Mouse (Mus musculus) heart, adult 9 months (tissue): ENCODE measurements around the gene Rgs6.

ENCODE experiments used
- DNase-seq, 2 experiments: peaks; one replicate each; pipeline ENCODE4 v3.0.0; 2022; ENCODE audit warnings: low spot score in 2 of 2

The Rgs6 gene

GRCm38 (mm10) chr12:82588017-82588416 lies at the start of gene Rgs6:
Rgs6 (plus strand) TSS chr12:82588292.
- DNase-seq = no peak

DNA sequence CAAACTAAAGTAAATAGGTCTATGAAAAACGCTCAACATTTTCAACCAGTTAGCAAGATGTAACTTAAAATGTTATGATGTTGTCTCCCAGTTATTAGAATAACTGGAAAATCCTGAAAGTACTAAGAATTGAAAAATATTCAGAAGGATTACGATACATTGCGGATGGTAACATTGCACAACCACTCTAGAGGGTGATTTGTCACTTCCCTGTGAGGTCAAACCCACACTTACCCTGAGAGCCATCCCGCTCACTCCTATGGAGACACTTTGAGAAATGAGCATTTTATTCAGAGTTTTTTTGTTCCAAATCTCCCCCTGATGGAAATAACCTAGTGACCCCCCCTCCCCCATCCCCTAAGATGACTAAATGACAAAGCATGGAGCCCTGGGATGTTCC lies 41.0 kb upstream of the Rgs6 start:
- DNase-seq = no peak

GRCm38 (mm10) chr12:82549228-82549627 lies 38.9 kb upstream of the Rgs6 start:
- no peak for DNase-seq

DNA sequence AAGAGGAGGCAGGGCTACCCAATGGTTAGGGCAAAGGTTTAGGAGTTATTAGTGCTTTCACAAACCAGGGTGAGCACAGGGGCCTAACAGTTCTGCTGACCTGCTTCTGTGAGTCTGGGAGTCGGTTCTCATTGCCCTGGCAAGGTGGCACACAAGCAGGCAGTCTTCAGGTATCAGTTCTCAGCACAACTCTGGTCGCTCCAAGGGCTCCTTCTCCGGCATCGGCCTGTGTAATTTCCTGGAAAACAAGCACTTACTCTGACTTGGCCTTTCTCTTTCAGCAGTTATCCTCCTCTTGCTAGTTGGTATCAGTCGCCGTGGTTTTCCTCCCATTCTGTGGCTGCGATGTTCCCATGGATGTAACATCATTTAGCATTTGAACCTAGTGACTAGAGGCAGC lies 38.0 kb upstream of the Rgs6 start:
- no peak for DNase-seq

DNA sequence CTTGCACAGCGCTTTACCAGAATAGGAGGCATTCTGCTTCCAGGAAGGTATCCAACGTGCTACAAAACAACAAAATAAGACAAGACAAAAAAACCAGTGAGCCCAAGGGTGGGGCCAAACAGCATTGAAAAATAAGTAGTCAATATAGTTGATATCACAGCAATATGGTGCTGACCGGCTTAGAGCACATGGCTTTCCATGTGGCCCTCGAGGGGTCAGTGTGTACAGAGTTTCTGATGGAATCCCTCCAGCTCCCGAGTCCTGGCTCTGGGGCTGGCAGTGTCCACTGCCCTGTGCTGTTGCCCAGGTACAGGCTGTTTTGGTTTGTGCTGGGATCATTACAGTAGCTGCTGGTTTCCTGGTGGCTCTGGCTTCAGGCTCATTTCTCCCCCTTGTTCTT lies 35.7 kb upstream of the Rgs6 start:
- no peak for DNase-seq

GRCm38 (mm10) chr12:82562916-82563315 lies 25.2 kb upstream of the Rgs6 start:
- DNase-seq = no peak

DNA sequence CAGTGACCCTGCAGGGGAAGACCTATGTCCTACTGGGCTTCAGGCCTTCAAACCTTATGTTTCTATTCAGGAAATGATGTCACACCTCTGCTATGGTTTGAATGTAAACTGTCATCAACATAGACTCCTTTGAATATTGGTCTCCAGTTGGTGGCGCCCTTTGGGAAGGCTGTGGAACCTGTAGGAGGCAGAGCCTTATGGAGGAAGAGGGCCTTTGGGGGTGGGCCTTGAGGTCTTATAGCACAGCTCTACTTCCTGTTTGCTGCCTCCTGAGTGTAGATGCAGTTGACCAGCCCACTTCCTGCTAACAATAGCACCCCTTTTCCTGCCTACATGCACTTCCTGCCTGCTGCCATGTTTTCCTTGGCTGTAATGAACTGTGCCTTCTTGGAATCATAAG lies 19.7 kb upstream of the Rgs6 start:
- DNase-seq = no peak

DNA sequence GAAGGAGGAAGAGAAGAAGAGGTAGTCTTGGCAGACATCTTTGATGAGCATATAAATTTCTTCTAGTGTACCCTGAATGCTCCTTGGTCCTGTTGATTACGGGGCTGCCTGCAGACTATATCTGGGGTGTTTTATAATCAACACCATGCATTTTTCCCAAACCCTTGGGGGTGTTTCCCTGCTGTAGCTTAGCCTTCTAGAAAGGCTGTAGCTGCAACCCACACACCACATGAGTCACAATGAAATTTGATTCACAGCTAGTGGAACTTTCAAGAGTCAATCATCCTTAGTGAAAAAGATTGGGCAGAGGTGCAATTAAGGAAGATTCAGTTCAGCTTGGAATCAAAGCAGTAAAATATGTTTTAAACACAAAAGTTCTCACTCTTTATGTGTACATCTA lies 15.4 kb upstream of the Rgs6 start:
- DNase-seq = no peak

DNA sequence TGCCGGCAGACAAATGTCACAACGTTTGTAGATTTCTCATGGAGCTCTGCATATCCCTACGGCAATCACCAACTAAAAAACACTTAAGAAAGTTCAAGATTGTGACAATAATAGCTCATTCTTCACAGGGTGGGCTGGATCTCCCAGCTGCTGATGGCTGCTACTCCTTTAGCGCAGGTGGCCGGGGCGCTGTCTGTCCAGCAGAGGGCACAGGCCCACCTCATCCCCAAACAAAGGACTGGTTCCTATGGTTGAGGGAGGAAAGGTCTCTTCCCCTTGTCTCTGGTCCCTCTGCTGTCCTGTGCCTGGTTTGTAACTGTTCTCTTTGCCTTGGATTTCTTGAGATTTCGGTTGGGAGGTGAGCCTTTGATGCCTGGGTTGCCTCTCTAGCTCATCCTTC lies 1.5 kb upstream of the Rgs6 start:
- no peak for DNase-seq

DNA sequence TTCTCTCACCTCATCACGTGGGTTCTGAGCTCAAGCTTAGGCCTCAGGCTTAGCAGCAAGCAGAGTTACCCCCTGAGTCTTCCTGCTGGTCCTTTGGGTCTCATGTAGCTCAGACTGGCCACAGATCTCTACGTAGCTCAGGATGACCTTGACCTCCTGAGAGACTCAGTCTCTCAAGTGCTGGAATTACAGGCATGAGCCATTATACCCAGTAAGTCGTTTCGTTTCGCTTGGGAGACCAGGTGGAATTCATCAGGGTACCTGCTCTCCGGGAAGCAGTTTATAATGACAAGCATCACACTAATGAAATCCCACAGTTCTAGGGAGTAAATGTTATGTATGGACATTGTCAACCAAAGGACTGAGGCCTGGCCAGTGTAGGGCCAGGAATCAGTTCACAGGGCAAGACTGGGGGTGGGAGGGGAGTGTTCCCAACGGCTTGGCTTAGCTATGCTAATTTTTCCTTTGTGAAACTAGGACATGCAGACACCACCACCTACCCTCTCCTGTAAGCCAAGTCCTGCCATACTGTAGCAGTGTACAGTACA lies 670 bp upstream of the Rgs6 start:
- DNase-seq = no peak

DNA sequence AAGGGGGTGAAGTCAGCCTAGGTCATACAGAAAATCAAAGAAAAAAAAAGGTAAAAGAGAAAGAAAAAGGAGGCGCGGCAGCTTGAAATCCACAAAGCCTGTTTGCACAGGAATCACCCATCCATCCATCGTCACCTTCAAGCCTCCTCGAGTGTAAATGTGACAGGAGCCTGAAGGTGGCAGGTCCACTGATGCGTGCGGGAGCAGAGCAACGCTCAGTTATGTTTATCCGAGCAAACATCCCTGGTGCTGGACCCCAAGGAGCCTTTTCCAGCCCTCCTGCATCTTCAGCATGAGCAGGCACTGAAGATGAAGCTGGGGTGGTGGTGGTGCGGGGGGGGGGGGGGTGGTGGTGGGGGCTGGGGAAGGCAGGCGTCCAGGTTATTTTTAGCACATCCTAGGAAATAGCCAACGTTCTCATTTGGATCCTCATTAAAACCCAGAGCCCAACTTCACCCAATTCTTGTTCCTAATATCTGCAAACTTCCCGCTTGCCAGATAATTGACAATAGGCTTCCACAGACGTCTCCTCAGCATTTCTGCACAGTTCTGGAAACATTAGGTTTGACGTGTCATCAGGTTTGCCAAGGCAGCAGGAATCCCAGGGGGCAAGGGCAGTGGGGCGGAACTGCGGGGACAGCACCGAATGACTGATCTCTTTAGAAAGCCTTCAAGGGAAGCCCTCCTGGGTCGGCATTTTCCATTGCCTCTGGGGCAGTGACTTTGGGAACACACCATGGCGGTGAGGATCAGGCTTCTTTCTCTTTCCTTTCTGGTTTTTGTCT lies 946 bp downstream of the Rgs6 start:
- no peak for DNase-seq

GRCm38 (mm10) chr12:82599011-82599410 lies 10.9 kb downstream of the Rgs6 start:
- DNase-seq = no peak

GRCm38 (mm10) chr12:82600406-82600805 lies 12.3 kb downstream of the Rgs6 start:
- no peak for DNase-seq

DNA sequence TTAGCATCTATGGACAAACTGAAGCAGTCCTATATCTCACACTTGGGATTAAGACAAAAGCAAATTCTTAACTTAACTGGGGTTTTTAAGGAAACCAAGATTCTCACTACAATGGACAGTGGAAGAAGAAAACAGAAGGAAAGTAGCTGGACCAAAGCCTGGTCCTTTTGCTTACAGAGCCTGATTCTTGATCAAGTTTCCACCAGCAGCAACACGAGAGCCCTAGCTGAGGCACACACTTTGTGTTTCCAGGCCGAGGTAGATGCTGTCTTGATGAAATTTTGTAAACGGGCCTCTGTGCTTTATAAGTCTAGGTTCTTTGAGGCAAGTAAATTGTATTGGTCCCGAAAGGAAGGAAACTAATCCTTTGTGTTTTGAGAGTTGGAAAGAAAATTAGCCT lies 14.7 kb downstream of the Rgs6 start:
- no peak for DNase-seq

- DNase-seq = no peak
Observed at GRCm38 (mm10) chr12:82603308-82603707, 15.2 kb downstream of the Rgs6 start.

DNA sequence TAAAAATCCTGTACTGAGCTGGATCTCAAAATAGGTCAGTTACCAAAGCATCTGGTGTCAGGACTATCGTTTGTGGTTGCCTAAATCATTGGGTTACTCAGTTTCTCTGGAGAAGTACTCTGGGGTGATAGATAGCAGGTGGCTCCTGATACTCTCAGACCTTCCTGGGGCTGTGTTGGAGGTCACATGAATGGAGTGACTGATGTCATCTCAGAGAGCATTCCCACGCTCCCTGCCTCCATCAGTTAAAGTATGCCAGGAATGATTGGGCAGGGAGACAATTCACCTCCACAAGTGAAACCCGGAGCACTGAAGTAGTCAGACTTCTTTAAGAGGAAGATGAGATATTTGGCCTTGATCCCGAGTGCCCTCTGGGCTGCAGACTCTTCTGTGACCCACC lies 15.9 kb downstream of the Rgs6 start:
- no peak for DNase-seq

- DNase-seq = peak; percentile 21 to 43
Observed at GRCm38 (mm10) chr12:82612769-82613660, 24.9 kb downstream of the Rgs6 start.

GRCm38 (mm10) chr12:82616486-82616812 lies 28.4 kb downstream of the Rgs6 start:
- no peak for DNase-seq

DNA sequence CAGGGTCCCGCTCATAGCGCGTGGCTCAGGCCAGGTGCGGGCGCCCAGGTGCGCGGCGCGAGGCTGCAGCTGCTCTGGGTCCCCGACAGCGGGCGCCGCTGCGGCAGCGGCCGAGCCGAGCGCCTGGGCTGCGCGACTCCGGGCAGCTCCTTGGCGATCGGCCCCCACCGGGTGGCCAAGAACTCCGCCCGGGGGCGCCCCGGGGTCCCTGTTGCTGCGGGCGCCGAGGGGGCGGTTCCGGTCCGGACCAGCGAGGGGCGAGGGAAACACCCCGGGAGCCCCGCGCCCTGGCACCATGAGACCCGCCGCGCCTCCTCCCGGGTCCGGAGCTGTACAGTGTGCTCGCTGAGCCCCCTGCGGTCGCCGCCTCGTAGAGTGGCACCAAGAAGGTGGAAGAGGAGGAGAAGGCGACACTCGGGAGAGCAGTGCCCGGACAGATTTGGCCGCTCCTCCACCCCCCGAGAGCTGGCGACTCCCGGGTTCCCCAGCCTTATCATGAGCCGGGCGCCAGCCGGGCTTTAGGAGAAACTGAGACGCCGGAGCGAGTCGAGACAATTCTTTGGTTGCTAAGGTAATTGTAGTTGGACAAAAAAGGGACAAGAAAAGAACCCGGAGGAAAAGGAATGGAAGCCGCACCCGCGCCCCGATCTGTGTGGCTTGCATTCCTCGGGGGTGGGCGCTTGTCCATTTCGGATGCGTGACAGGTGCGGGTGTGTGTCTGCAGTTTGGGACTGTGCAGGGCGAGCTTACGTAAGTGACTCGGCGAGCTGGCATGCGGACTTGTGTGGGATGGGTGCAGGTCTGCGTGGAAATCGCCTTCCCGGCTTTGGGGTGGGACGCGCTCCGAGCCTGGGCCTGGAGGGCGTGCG lies 29.0 kb downstream of the Rgs6 start:
- peak; percentile 8 to 39 for DNase-seq

DNA sequence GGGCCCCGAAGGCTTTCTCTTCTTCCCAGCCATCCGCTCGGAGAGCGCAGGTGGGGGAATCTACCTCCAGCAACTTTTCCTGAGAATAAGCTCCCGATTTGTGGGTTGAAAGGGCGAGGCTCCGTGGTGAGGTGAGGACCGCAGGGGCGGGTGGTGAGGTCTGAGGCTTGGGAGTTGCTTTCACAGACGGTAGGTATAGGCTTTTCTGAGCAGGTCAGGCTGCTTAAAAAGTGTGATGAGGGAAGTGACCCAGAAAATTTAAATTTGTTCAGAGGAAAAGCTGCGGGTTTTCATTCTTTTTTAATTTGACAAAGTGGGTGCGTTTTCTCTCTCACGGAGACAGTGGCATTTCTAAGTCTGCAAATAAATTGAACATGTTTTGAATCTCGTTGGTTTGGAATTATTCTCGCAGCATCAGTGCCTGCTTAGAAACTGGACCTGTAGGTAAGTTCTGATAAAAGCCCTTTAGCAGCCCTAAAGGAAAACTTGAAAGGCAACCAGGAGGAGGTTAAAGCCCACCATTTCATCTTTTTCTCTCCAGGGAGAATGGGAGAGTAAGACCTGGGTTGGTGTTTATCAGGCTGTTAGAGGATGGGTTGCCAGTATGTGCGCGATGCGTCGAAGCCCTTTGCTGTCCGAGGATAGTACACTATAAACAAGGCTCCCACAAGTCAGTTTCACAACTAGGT lies 29.7 kb downstream of the Rgs6 start:
- DNase-seq = no peak

DNA sequence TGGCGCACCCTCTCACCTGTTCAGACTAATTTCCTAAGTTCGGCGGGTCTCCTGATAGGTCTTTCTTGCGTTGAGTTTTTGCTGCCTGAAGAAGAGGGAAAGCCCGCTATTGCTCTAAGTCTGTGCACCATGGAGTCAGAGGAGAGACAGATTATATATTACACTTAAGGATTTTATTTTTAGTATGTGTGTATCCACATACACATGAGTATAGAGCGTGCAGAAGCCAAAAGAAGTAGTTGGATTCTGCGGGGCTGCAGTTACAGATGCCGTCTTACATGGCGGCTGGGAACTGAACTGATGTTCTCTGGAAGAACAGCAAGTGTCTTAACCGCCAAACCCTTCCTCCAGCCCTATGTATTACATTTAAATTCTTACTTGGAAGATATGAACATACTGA lies 52.3 kb downstream of the Rgs6 start:
- DNase-seq = no peak
